Mouse (Mus musculus): ENCODE results near the gene Pik3ip1.
A peak's percentile ranks its signal among the peaks of the same experiment; 100 is the strongest.

Gene Pik3ip1

DNA sequence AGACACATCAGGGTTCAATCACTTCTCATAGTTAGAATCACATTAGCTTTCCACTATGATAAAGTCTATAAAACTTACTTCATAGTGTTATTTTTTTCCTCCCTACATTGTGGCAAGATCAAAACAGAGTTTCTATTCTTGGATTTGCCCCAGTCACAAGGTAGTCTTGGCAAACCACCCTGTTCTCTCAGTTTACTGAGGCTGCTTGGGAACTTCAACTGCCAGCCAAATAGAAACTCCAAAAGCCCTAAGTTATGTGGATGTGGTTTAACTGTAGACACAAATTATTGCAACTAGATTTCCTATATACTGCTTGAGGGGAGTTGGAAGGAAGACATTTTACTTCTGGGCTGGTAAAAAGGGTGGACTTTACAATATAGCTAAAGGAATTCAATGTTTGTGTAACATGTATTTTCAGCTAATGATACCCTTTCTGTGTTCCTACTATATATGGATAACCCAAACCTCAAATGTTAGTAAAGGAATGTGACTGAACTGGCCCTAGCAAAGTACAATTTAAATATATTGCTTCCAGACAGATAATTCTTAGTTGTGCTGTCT lies at the start of gene Pik3ip1:
Gene Pik3ip1 (plus strand): TSS at position 511 of the 561 bp plus-strand sequence.
- no peak for DNase-seq (ENCODE audit: low spot score)

DNA sequence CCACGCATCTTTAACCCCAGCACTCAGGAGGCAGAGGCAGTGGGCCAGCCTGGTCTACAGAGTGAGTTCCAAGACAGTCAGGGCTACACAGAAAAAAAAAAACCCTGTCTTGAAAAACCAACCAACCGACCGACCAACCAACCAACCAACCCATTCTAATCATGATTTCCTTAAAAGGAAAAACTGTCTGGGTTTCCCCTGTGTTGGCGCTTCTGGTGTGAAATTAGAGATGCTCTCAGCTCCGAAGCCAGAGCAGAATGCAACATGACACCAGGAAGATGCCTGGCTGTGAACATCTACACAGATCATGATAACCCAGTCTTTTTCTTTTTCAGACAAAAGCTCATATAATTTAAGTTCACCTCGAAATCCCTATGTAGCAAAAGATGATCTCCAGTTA lies 47.3 kb upstream of the Pik3ip1 start:
- DNase-seq (ENCODE audit: low spot score) = no peak

DNA sequence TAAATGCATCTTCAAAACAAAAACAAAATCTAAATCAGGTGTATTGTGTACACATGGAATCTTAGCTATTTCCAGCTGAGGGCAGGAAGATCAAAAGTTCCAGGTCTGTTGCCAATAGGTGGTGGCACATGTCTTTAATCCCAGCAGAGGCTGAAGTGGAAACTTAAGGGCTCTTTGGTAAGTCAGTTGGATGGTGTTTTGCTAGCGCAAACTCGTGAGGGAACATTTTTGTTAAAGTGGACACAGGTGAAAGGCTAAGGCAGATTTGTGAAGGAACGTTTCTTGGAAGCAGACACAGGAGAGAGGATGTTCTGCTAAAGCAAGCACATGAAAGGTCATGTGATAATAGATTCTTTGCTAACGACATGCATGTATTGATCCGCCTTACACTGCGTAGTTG lies 46.6 kb upstream of the Pik3ip1 start:
- no peak for DNase-seq (ENCODE audit: low spot score)

DNA sequence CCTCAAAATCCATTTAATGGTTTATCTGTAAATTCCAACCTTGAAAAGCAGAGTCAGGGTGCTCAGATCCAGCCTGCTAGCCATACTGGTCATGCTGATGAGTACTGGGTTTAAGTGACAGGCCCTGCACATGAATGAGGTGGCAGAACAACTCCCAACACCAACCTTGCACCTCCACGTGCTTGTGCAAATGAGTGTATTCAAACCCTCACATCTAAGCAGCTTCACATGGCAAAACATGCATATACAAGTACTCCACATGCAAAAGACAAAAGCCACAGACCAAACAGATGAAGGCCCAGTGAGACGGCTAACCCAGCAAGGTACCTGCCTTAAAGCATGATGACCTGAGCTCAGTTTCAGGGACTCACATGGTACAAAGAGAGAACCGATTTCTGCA lies 44.3 kb upstream of the Pik3ip1 start:
- no peak for DNase-seq (ENCODE audit: low spot score)

DNA sequence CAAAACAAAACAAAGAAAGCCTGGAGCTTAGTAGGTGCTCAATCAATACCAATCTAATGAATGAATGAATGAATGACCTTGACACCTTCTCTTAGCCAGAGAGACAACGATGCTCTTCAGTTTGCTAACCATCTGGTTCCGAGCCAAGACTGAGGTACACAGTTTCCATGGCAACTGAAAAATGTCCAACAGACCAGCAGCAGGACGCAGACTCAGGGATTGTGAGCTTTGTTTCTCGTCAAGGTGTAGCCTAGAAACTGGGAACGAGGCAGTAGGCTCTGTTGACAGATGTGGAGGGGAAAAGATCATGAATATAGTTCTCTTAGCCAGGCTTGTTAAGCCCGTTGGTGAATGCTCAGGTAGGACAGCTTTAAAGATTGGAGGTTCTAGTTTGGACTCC lies 43.1 kb upstream of the Pik3ip1 start:
- no peak for DNase-seq (ENCODE audit: low spot score)

DNA sequence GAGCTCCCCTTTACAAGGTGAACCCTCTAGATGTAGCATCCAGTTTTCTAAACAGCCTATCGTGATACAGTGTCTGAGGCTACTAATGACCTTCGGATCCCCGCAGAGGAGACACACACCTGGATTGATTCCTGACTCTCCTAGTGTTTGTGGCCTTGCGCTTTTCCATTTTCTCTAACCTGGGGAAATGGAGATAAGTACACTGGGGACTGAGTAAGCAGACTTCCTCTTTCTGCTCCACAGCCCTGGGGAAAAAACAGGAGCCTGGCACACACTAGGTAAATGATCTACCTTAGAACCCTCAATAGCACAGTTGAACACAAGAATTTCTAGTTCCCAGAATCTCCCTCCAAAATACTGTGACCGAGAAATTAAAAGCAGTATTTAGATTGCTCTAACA lies 42.3 kb upstream of the Pik3ip1 start:
- no peak for DNase-seq (ENCODE audit: low spot score)

DNA sequence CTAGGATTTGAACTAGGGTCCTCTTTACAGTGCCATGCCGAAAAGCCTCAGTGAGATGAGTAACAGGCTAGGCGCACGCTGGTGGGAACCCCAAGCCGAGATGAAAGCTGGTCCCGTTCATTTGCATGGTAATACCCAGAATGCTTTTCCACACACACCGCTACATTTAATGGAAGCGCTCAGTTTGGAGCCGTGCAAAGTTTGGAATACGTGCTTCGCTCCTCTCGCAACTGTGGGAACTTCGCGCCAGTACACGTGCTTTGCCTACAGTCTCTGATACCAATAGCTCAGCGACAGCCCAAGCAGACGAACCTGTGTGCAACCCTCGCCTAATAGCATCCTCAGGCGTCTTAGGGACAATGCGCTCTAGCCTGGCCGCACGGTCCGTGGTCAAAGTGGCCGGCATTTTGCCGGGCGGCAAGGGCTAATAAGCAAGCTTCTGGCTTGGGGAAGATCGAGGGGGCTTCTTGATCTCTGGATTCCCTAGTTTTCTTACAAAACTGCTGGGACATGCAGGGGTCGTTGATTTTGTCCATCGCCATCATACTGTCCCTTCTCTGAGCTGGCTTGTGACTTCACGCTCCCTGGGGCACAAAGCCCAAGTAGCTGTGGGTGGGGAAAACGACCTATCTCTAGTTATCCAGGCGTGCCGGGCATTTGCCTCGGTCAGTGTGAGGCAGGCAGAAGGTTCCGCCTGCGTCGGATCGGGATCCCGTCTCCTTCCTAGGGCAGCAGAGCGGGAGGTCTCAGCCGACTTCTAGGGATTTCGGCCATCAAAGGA lies 41.5 kb upstream of the Pik3ip1 start, which contains the start of gene Patz1:
Gene Patz1 (plus strand): TSS at position 354 of the 781 bp plus-strand sequence.
- DNase-seq (ENCODE audit: low spot score) = peak; percentile 56

DNA sequence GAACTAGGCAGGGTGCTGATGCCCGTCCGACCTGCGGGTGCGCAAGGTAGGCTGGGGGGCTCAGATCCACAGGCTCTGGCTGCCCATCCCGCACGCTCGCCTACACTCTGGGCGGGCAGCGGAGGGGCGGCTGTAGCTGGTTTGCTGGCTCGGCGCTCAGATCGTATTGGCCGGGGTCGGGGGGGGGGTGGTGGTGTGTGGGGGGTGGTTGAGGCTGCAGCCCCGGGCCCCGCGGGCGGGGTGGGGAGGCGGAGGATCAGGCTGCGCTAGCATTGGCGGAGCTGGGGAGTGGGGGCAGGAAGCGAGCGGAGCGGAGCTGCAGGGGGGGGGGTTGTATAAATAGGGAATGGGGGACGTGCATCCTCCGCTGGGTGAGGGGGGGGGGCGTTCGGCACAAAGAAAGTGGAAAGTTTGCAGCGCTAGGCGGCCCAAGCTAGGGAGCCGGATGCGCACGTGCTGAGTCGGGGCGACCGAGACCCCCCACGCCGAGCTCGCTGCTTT lies 40.8 kb upstream of the Pik3ip1 start:
- DNase-seq (ENCODE audit: low spot score) = peak; percentile 56

DNA sequence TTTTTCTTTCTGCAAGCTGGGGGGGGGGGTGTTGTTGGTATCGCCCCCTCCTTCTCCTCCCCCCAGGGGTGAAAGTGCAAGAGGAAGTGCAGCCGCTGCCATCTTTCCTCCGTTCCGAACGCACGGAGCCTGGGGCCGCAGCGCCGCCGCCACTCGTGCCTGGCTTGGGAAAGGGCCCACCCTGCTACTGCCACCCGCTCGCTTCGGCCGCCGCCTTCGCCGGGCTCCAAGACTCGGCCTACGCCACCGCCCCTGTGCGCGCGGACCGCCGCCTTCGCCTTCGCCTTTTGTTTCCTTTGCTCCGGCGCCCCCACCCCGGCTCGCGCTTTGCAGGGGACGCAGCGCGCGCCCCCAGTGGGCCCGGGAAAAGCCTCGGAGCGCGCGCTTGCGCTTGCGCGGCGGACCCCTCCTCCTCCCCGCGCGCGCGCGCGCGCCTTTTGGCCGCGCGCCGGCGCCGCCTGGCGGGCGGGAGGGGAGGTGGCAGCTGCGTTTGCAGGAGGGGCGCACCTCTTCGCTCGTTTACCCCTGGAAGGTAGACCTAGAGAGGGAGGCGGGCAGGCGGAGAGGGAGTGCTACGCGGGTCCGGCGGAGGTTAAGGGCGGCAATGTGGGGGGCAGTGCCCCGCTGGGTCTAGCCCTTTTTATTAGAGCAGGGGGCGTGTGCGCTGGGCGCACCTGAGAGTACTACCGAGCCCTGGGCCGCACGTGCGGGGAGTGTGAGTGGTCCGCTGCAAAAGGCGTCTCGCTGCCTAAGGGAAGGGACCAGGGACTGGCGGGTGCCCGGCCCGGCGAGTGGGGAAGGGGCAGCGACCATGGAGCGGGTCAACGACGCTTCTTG lies 40.2 kb upstream of the Pik3ip1 start:
- DNase-seq (ENCODE audit: low spot score) = peak; percentile 78

DNA sequence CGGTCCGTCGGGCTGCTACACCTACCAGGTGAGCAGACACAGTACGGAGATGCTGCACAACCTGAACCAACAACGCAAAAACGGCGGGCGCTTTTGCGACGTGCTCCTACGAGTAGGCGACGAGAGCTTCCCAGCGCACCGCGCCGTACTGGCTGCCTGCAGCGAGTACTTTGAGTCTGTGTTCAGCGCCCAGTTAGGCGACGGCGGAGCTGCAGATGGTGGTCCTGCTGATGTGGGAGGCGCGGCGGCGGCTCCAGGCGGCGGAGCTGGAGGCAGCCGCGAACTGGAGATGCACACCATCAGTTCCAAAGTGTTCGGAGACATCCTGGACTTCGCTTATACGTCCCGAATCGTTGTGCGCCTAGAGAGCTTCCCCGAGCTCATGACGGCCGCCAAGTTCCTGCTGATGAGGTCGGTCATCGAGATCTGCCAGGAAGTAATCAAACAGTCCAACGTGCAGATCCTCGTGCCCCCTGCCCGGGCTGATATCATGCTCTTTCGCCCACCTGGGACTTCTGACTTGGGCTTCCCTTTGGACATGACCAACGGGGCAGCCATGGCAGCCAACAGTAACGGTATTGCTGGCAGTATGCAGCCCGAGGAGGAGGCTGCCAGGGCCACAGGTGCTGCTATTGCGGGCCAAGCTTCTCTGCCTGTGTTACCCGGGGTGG lies 39.4 kb upstream of the Pik3ip1 start:
- peak; percentile 33 for DNase-seq (ENCODE audit: low spot score)

DNA sequence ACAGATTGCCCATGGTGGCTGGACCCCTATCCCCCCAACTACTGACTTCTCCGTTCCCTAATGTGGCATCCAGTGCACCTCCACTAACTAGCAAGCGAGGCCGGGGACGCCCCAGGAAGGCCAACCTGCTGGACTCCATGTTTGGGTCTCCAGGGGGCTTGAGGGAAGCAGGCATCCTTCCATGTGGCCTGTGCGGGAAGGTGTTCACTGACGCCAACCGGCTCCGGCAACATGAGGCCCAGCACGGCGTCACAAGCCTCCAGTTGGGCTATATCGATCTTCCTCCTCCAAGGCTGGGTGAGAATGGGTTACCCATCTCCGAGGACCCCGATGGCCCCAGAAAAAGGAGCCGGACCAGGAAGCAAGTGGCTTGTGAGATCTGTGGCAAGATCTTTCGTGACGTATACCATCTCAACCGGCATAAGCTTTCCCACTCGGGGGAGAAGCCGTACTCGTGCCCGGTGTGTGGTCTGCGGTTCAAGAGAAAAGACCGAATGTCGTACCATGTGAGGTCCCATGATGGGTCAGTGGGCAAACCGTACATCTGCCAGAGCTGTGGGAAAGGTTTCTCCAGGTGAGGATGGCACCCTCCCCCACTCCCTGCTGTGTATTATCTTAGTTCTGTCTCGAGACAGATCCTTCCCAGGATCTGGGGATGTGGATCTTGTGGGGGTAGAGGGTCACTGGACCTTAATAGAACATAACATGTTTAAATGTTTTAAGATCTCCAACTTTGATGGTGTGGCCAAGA lies 38.7 kb upstream of the Pik3ip1 start:
- no peak for DNase-seq (ENCODE audit: low spot score)

DNA sequence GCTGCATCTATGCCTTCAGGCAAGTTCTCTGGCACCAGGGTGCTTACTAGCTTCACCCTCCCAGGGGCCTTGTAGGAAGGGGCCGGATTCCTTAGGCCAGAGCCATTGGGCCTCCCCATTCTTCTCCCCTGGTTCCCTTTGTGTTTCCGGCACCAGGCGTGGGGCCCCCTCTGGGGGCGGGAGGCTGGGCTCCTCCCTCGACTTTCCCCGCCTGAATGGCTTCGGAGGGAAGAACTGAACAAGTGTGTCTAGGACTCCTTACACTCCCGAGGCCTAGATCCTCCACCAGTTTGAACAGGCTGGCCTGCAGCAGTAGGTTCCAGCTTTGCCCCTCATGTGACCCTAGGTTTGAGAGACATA lies 38.2 kb upstream of the Pik3ip1 start:
- DNase-seq (ENCODE audit: low spot score) = peak; percentile 63

DNA sequence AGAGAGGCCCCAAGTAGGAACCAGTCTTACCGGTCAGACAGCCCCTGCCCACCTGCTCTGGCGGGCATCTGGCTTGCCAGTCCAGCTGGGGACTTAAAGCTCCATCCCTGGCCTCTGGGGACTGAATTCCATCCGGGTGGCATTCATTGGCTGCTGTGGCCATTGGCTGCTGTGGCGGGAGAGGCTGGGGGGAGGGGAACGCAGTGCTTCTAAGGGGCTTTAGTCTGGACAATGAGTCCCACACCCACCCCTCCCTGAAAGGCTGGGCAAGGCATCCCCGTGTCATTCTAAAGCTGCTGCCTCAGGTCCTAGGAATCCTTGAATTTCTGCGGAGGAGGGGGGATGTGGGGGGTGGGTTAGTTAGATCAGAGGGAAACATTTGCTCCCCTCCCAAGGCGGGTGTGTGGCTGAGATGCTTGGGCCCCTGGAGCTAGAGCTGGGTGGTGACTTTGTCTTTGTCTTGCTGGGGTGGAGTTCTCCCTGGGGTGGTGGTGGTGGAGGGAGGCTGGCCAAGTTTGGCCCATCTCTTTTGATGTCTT lies 37.4 kb upstream of the Pik3ip1 start:
- DNase-seq (ENCODE audit: low spot score) = peak; percentile 24

DNA sequence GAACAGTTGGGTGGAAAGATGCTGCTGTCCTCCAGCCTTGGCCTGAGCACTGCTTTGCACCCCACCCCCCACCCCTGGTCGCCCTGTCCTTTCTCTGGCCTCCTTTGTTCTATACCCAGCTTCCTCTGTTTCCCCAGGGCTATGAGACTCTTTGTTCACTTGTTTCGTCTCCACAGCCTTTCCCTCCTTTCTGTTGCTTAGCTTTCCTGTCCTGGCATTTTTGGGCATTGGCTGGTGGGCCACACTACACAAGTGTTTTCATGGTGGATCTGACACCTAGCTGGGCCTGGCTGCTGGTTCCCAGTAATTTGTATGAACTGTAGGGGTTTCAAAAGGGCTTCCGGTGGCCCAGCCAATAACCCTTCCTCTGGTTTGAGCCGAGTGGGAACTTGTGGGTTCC lies 36.8 kb upstream of the Pik3ip1 start:
- no peak for DNase-seq (ENCODE audit: low spot score)

DNA sequence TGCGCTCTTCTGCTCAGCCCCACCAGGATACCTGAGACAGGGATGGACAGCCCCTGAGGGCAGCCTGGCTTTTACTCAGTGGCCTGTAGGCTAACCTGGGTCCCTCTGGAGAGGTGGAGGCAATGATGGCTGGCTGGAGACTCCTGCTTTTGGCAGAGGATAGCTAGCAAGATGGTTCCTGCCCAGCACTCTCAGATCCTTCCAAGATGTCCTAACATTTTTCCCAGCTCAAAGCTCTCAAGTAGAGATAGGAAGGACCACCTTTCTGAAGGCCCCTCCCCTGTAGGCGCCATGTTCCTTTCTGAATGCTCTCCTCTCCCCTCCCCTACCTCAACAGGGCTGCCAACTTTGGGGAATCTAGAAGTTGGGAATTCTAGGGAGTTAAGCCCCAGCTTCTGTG lies 35.6 kb upstream of the Pik3ip1 start:
- no peak for DNase-seq (ENCODE audit: low spot score)

DNA sequence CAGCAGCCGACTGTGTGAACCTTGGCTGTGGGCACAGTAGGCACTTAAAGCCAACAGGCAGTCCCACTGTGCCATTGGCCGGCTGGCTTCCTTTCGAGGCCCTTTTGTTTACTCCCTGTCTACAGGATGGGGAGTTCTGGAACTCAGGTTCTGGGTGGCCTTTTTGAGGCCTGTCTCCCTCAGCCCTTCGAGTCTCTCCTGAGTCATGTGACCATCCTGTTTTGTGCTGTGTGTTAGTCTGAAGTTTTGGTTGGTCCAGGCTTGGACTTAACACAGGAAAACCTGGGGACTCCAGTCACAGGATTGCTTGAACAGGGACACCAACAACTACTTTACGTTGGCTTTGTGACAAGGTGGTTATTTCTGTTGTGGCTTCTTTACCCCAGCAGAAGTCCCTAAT lies 34.1 kb upstream of the Pik3ip1 start:
- DNase-seq (ENCODE audit: low spot score) = no peak

DNA sequence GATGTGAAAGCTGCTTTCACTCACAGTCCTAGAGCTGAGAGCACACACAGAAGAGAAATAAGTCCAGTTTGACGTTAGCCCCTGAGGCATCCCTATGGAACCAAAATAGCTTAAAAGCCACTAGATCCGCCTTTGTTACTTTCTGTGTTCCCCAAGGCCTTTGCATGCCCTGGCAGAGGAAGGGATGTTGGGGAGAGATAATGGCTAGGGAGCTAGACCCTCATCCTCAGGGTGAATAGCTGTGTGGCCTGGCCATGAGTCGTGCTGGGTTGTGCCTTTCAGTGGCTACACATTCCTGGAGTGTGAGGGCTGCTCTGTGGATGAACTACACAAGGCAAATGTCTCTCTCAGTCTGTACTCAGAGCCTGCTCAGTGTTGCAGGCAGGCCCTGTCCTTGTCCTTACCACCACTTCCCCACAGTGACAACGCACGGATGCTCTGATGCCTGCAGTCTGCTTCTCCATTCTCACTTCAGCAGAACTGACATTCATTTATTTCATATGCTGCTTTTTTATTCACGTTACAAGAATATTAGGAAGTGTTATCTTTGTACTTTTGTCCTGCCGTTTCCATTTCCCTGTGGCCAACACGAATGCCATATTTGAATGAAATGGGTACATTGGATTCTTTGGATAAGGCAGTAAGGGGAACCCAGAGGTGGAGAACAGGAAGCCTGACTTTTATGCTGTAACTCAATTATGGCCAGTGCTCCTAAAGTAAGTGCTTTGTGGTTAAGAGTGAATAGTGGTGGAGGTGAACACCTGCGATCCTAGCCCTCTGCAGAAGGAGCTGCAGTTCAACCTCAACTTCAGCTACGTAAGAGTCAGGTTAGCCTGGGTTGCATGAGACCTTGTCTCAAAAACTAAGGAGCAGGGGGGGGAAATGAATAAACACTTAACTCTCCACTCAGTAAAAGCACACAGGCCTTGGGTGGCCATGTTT lies 32.1 kb upstream of the Pik3ip1 start:
- no peak for DNase-seq (ENCODE audit: low spot score)

DNA sequence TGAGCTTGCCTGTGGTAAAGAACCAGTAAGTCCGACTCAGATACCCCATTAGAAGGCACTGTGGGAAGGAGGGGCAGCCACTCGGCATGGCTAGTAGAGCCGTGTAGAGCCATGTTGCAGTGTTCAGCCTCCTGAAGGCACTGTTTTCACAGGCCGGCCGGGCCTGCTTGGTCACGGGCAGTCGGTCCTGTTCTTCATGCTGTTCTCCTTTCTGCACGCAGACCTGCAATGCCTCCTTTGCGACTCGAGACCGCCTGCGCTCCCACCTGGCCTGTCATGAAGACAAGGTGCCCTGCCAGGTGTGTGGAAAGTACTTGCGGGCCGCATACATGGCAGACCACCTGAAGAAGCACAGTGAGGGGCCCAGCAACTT lies 31.4 kb upstream of the Pik3ip1 start:
- no peak for DNase-seq (ENCODE audit: low spot score)

DNA sequence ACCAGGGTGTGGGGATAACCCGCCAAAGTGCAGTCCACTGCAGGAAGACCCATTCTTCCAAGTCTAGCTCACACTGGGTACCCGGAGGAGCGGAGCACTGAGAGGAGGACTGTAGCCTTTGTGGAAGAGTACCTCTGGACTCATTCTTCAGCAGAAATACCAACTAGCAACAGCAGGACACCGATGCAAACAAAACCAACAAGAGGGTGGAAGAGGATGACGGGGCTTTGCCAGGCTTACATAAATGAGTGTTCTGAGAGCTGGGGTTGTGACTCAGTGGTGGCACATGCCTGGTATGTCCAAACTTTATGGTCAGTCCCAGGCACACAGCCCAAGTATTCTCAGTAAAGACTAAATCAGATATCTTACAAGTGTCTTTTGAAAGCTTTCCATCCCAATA lies 29.1 kb upstream of the Pik3ip1 start:
- no peak for DNase-seq (ENCODE audit: low spot score)

DNA sequence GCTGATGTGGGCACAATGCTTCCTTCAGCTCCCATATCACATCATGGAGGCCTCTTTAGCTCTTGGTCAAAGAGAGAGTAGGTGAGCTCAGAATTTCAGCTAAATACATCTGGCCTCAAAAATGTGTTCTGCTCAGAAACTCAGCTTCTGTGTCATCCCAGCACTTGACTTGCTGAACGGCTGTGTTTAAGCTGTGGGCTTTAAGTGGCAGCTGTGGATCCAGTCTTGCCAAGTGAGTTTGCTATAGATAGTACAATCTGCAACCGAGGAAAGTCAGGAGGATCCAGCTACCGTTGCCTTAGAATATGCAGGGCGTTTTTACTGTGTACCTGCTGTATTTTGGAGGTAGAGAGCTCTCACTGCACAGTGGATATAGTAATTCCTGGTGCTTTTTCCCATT lies 27.8 kb upstream of the Pik3ip1 start:
- no peak for DNase-seq (ENCODE audit: low spot score)

Data from ovary, postnatal 14 days (tissue).